Mouse (Mus musculus) lung, postnatal 0 days (tissue): Measurements from ENCODE around the gene Tfpt.

Source experiments
- CTCF ChIP-seq: IDR thresholded peaks from 2 replicates; pipeline ENCODE4 v1.5.1; 2016; ENCODE audit warnings: antibody characterized with exemption, mild to moderate bottlenecking
- EP300 ChIP-seq: IDR thresholded peaks from 2 replicates; pipeline ENCODE4 v1.6.1; 2016; ENCODE audit warnings: antibody characterized with exemption, mild to moderate bottlenecking, control low read depth

DNA sequence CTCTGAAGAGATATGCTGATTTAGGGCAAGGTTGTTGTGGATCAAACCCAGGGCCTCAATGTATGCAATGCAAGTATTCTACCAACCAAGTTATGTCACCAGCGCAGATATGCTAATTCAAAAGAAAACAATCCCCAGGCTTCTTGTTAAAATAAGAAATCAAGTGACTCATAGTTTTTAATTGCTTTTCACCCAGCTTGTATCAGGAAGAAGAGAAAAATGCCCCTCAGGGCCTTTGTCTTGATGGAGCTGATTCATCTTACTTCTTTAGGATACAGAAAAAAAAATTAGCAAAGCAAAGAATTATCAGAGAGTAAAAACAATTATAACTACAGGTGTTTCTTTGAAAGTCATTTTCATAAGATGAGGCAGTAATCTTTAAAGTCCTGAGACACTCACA, 42.4 kb downstream of the Tfpt start:
- TF ChIP-seq CTCF (no peak), EP300 (no peak)
